Mouse (Mus musculus): ENCODE data around the gene Tsacc.
A peak's percentile ranks its signal among the peaks of the same experiment; 100 is the strongest.
"Not testable (repeated sequence)": the region's sequence is repeated elsewhere in the genome, so short reads cannot be mapped to it uniquely, and the experiment has no call there.

The Tsacc gene

DNA sequence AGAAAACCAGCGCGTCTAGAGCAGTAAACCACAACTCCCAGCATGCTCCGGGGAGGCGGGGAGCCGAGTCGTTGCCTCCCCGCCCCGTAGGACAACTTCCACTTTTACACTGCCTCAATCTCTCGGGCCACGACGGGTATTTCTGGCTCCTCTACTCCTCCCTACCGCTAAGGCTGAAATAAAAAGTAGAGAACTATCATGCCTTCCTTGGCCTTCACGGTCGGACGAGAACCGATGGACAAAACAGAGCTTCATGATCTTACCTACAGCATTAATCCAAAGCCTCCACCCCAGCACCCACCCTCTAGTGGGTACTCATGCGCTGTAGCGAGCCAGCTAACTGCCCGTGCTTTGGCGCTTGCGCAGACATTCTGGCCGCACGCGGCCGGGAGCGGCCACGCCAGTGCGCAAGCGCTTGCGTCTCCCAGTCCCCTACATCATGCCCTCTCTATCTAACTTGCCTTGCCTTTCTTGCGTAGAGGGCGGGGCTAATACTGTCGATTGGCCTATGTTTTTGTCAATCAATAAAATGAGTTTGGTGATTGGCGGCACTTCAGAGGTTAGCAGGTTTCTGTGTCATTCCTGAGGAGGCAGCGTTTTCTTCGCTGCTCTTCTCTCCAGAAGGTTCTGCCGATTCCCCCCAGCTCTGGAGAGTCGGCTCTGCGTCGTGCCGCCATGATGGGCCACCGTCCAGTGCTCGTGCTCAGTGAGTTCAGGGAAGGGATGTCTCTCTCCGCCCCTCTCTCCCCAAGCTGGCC, at the start of gene Tsacc, which contains the start of gene Cct3:
TSS of gene Tsacc (minus strand) at position 439 of the 758 bp plus-strand sequence.
TSS of gene Cct3 (plus strand) at position 556 of the 758 bp plus-strand sequence.
- peak; percentile 99 for DNase-seq (ENCODE audit: low read depth, low spot score)

DNA sequence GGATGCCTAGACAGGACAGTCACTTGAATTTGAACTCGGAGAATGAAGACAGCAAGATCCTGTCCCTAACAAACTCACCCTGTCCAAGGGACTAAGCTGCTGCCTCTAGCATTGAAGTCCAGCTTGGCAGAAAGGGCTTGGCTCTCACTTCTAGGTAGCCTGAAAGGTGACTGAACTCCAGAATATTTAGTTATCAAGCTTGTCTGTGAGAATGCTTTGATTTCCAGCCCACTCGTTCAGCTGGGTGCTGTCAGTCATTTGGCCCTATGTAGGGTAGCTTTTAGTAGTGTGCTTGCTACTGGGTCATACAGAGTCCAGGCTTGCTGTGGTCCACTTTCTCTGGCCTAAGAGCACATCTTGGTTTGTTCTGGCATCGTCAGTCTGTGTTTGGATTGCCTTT, 42.2 kb upstream of the Tsacc start:
- no peak for DNase-seq (ENCODE audit: low read depth, low spot score)

DNA sequence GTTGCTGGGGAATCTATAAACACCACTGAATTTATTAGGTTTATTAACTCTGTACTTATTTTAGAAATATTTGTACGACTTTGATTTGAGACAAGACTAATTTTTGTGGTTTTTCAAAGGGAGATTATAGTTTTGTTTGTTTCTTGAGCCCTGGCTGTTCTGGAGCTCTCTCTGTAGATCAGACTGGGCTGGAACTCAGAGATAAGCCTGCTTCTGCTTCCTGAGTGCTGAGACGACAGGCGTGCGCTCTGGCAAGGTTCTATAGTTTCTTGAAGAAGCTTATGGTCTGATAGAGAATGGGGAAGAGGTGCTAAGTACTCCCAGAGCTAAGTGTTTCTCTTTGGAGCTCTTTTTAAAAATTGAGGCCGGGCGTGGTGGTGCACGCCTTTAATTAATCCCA, 41.5 kb upstream of the Tsacc start:
- no peak for DNase-seq (ENCODE audit: low read depth, low spot score)

DNA sequence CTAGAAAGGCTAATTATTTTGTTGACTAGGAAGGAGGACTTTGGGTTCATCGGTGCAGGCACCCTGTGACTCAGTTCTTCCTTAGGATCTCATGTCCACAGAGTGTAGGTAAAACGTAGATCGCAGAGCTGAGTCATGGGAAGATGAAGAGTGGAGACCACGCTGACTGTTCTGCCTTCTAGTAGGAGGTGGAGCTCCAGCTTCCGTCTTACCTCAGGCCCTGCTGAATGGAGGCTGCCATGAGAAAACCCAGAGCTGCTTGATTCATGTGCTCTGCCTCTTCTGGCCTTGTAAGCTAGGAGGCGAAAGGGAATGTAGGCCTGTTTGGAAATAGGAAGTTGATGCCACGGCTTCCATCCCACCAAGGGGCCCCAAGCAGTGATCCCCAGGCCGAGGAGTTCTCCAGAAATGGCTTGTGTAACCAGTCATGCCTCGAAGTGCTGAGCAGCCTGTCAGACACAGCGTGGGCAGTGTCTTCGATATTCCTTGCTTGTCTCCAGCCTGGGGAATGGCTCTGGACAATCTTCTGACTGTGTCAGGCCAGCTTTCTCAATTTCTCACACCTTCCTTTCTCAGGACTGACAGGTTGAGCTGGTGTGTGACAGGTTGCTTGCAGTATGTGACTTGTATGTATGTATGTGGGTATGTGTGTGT, 40.7 kb upstream of the Tsacc start:
- no peak for DNase-seq (ENCODE audit: low read depth, low spot score)

DNA sequence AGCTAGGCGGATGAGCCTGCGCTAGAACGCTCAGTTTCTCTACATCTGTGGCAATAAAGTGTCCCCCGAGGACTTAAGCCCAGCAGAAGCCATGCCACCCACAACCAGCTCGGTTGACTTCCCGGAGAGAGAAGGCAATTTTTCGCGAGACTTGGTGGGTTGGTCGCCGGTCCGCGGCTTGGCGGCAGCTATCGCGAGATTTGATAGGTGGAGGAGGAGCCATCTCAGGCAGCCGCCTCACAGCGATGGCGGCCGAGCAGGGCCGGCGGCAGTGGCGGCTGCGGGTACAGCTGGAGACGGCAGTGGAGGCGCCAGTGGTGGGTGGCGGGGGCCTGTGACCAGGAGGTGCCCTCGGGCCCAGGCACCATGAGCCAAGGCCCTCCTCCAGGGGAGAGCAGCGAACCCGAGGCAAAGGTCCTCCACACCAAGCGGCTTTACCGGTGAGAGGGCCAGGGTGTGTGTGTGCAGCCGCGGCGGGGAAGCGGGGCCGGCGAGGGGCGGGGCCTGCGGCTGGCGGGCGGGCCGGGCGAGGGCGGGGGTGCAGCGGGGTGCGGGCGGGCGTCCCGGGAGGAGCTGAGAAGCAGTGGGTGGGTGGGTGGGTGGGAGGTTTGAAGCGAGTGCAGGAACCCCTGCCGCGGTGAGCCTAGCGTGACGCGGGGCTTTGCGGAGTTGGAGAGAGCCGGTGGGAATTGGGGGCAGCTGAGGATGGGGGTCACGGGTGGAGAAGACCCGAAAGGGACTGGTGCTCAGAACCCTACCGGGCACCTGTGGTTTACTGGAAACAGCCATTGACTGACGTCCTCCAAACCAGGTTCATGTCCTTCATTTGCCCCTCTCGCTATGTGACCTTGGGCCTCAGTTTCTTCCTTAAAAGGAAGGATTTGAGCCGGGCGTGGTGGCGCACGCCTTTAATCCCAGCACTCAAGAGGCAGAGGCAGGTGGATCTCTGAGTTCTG, 39.5 kb upstream of the Tsacc start, which contains the start of the genes Tmem79 and Smg5:
TSS of gene Tmem79 (minus strand) at position 91 of the 956 bp plus-strand sequence.
TSS of gene Smg5 (plus strand) at position 203 of the 956 bp plus-strand sequence.
- DNase-seq (ENCODE audit: low read depth, low spot score) = peak; percentile 87

DNA sequence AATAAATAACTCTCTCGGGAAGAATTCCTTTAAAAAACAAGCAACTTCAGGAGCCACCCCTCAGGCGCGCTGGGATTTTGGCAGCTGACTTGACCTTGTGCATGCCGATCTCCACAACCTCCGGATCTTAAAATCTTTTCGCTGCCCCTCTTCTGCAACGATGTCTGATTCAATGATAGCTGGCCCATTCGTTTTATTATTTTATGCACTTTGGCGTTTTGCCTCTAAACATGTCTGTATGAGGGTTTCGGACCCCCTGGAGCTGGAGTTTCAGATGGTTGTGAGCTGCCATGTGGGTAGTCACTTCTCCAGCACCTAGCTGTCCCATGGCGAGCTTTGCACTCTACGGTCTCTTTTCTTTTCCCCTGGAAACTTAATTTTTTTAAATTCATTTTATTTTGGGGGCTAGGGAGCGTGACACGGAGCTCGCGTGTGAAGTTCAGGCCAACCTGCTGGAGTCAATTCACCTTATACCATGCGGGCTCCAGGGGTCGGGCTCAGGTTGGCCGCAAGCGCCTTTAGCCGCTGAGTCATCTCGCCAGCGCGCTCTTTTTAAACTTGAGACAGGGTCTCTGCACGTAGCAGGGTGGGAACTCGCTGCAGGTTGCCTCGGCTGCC, 38.7 kb upstream of the Tsacc start:
- DNase-seq (ENCODE audit: low read depth, low spot score) = no peak

DNA sequence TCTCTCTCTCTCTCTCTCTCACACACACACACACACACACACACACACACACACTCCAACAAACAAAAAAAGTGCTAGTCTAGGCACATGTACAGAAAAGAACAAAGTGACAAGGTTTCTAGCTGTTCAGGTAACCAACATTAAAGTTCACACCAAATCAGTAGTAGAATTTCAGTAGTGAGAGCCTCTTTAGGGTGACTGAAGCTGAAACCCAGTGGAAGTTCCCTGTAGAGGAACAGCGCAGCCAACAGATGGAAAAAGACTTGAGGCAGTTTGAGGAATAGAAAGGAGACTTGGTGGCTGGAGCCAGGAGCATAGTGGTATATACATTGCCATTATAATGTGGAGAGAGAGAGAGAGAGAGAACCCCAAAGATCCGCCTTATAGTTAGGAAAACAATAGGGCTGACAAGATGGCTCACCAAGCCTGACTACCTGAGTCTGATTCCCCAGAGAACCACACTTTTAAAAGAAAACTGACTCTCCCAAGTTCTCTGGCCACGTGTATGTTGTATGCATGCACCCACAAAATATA, 38.2 kb upstream of the Tsacc start:
- no peak for DNase-seq (ENCODE audit: low read depth, low spot score)

DNA sequence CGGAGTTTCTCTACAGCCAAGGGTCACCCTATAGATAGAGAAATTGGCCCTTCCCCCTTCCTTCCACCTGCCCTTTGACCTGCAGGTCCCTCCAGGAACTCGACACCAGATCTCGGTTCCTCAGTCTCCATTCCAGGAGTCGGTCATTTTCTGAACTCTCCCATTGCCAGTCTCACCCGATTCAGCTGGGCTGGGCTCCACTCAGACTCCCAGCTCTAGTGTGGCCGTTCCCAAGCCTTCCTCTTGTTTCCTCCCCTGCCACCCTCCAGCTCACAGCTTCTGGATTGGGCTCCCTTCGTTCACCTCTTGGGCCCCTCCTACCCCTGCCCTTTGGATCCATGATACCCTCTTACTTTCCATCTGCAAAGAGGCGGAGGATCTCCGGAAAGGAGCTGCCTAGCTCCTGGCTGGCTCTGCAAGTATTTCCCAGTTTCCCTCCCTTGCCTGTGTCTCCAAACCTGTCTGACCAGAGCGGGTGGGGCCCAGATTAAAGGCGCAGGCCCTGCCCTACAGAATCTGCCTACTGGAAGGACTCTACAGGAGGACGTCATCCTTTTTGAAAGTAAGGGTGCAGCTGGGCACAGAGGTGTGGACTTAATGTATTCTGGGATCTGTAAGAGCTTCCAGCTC, 37.3 kb upstream of the Tsacc start:
- no peak for DNase-seq (ENCODE audit: low read depth, low spot score)

DNA sequence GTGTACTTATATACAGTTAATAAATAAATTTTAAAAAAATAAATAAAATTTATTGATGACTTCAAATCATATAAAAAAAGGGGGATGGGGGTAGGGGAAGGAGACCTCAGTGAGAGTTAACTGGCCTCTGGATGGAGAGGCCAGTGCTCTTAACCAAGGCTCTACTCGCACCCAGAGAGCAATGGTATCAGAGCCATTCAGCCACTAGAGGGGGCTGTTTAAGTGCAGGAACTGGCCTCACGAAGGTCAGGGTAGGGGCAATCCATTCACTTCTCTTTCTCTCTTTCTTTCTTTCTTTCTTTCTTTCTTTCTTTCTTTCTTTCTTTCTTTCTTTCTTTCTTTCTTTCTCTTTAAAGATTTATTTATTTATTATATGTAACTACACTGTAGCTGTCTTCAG, 34.5 kb upstream of the Tsacc start:
- DNase-seq (ENCODE audit: low read depth, low spot score) = no peak

DNA sequence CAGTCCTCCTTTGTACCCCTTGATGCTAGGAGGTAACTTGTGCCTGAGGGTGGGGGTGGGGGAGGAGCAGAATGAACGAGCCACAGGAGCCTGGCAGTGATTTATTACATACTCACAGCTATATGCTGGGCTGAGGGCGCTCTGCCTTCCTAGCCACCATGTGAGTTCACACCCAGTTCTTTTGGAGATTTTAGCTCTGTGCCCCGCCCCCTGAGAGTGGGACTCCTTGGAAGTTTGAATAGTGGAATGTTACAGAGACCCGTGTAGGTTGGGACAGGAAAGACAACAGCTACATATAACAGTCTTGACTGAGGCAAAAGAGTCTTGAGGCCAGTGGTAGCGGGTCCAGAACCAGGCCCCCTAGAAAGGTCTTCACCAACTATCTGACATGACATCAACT, 32.2 kb upstream of the Tsacc start:
- no peak for DNase-seq (ENCODE audit: low read depth, low spot score)

DNA sequence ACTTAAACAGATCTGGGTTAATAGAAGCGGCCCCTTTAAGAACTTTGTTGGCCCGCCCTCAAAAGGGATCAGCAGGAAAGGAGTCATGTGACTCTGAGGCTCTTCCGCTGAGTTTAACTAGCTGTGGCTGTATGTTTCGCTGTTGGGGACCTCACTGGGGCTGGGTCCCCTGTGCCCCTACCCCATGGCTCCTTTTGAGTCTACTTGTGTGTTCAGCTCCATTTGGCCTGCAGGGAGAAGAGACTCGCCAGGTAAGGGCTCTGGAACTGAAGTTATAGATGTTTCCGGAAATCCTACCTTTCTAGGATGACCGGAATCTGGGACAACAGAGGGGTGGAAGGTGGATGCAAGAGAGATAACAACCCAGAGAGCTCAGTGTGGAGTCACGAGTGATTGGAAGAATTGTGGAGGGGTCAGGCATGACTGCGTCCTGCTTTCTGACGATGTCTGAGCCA, 28.2 kb upstream of the Tsacc start, which contains the start of gene Glmp:
TSS of gene Glmp (plus strand) at position 73 of the 455 bp plus-strand sequence.
- peak; percentile 52 for DNase-seq (ENCODE audit: low read depth, low spot score)

DNA sequence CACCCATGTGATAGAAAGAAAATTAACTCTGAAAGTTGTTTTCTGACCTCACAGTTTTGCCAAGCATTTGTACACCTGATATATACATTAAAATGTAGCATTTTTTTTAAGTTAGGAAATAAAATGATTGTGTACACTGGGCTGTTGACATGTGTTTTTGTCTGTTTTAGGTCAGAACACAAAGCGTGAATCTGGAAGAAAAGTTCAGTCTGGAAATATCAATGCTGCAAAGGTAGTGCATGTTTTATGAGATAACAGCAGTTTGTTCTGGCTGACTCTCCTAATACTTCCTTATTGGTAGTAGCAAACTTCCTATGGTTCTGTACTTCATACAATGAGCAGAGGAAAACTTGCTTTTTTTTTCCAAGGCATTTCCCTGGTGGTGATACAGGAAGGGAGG, 2.4 kb upstream of the Tsacc start:
- no peak for DNase-seq (ENCODE audit: low read depth, low spot score)

DNA sequence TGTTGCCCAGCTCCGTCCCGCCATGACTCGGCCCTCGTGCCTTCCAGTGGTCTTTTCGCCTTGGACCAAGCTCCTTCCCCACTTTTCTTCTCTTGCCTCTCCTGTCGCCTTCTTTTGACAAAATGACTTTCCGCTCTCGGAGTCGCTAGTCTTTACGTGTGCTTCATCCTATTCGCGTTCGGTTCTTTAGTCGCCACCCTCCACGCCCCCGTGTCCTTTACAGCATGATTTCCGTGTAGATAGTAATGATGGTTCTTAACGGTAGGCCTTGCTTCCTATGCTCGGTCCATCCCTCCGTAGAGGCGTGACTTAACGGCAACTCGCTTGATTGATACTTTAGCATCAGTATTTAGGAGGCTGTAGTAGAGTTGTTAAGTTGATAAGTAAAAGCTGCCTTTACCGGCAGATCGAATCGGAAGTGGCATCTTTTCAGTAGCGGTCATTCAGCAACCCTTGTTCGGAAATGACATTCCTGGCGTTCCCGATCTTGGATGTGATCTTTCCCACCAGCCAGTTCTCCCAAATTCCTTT, 587 bp upstream of the Tsacc start:
- peak; percentile 18 for DNase-seq (ENCODE audit: low read depth, low spot score)

DNA sequence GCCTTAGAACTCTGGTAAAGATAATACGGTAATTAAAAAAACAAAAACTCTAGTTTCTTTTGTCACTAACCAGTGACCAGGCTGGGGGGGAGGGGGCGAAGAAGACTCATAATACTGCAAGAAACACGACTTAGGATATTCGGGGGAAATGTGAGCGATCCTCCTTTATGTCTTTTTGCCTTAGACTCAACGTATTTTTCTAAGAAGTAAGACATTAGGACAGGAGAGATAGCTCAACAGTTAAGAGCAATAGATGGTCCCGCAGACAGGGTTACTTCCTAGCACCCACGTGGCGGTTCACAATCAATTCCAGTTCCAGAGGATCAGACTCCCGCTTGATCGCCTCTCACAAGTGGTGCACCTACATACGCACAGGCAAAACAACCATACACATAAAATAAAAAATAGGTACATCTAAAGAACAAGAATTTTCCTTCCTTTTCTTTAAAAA, 664 bp downstream of the Tsacc start:
- no peak for DNase-seq (ENCODE audit: low read depth, low spot score)

DNA sequence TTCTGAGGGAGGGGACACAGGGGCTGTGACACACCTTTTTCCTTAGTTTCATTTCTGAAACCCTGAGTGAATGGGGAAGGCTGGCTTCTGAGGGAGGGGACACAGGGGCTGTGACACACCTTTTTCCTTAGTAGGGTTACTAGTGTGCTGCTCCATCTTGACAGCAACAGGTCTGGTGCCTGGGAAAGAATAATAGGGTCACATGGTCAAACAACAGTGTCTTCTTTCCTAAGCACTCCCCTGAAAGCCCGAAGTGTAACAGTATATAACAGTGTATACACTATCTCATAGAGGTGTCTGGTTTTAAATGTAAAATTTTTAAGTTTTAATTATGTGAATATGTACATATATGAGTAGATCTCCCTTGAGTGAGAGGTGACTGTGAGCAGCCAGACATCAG, 1.5 kb downstream of the Tsacc start:
- not testable (repeated sequence) for DNase-seq (ENCODE audit: low read depth, low spot score)

DNA sequence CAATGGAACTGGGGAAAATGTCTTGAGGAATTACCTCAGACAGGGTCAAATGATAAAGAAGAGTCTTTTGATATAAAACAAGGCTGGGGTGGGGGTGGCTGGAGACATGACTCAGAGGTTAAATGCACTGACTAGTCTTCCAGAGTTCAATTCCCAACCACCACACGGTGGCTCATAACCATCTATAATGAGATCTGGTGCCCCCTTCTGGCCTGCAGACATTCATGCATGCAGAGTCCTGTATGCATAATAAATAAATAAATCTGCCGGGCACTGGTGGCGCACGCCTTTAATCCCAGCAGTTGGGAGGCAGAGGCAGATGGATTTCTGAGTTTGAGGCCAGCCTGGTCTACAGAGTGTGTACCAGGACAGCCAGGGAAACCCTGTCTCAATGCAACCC, 4.8 kb downstream of the Tsacc start:
- DNase-seq (ENCODE audit: low read depth, low spot score) = no peak

DNA sequence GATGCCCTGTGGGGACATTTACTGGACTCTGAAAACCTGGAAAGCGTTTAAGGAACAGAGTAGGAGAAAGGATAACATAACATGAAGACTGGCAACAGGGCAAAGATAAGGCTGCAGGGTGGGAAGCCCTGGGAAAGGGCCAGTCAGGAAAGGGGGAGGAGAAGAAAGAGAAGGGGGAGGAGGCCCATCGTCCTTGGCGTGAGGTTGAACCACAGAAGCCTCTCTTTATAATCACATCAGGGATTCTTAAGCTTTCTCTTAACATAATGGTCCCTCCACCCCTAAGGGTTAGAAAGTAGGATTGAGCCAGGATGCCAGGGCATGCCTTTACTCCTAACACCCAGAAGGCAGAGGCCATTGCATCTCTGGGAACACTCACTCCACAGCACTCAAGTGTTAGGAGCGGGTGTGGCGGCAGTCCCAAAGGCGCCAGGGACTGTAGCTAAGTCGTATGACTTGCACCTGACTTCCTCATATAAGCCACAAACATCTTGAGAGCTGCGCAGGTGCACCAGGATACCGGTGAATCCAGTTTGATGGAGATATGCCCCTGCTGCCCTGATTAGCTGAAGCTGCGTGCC, 8.6 kb downstream of the Tsacc start:
- DNase-seq (ENCODE audit: low read depth, low spot score) = not testable (repeated sequence)

DNA sequence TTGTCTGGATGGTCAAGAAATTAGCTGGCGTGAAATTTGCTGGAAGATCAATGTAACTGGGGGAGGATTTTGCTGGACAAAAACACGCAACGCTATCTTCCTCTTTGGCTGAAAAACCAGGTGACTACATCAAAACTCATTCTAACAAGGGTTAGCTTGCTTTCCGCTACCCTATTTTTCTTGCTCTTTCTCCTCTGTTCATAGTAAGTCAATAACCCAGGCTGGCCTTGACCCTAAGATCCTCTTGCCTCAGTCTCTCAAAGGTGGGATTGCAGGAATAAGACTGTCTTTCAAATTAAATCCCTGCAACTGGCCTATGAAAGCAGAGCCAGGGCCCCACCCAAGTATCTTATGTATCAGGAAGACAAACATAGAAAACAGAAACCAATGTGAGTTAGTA, 9.7 kb downstream of the Tsacc start, which contains the start of gene Gm38392:
TSS of gene Gm38392 (minus strand) at position 101 of the 400 bp plus-strand sequence.
- no peak for DNase-seq (ENCODE audit: low read depth, low spot score)

DNA sequence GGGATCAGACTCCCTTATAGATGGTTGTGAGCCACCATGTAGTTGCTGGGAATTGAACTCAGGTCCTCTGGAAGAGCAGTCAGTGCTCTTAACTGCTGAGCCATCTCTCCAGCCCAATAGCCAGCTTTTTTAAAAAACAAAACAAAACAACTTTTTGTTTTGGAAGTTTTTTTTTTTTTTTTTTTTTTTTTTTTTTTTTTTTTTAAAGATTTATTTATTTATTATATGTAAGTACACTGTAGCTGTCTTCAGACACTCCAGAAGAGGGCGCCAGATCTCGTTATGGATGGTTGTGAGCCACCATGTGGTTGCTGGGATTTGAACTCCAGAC, 11.3 kb downstream of the Tsacc start:
- not testable (repeated sequence) for DNase-seq (ENCODE audit: low read depth, low spot score)
